Mouse (Mus musculus) stomach, embryonic 14.5 days (tissue): ENCODE data around the gene Lsamp. TPM values are rescaled to one million over a fixed set of nuclear protein-coding genes. Genes with fewer than 3 reads are reported as not detected.

Experiments used
- ATAC-seq: fragments of 200-750 bp; cut with Nextera tagmentation; 2 replicates; pipeline ENCODE4 v1.8.0; 2017; ENCODE audit warnings: low read depth, moderate TSS enrichment; ENCODE audit not compliant: insufficient number of reproducible peaks, insufficient read depth, low FRiP score
- H3K27ac ChIP-seq: fragments of 300-500 bp; sonication (generic); 2 replicates; pipeline ENCODE4 v1.5.1; 2014; ENCODE audit warnings: mild to moderate bottlenecking, low read length, moderate library complexity, mixed read lengths
- H3K27me3 ChIP-seq: fragments of 300-500 bp; sonication (generic); 2 replicates; pipeline ENCODE4 v1.6.1; 2014; ENCODE audit warnings: low read length, control low read depth, mixed read lengths; ENCODE audit not compliant: control insufficient read depth, insufficient read depth
- H3K36me3 ChIP-seq: fragments of 300-500 bp; sonication (generic); 2 replicates; pipeline ENCODE4 v1.6.1; 2014; ENCODE audit warnings: mild to moderate bottlenecking, control low read depth, low read length, moderate library complexity, mixed read lengths; ENCODE audit not compliant: control insufficient read depth, insufficient read depth
- H3K4me1 ChIP-seq: fragments of 300-500 bp; sonication (generic); 2 replicates; pipeline ENCODE4 v1.6.1; 2014; ENCODE audit warnings: low read length, control low read depth, mixed read lengths; ENCODE audit not compliant: control insufficient read depth, insufficient read depth
- H3K4me2 ChIP-seq: fragments of 300-500 bp; sonication (generic); replicated peaks from 2 replicates; pipeline ENCODE4 v1.6.1; 2014; ENCODE audit warnings: low read depth, low read length, control low read depth
- H3K4me3 ChIP-seq: fragments of 300-500 bp; sonication (generic); 2 replicates; pipeline ENCODE4 v1.5.1; 2014; ENCODE audit warnings: low read depth, low read length, control low read depth
- H3K9ac ChIP-seq: fragments of 300-500 bp; sonication (generic); replicated peaks from 2 replicates; pipeline ENCODE4 v1.6.1; 2014; ENCODE audit warnings: low read depth, mild to moderate bottlenecking, control low read depth, low read length, moderate library complexity, mixed read lengths
- H3K9me3 ChIP-seq: fragments of 300-500 bp; sonication (generic); 2 replicates; pipeline ENCODE4 v1.6.1; 2016; ENCODE audit warnings: low read depth, low read length, control low read depth; ENCODE audit not compliant: control insufficient read depth
- WGBS: fragments of 180-500 bp; shearing (Covaris S2); extraction: QIAGEN DNeasy Blood & Tissue Kit; methylation state at CpG from one replicate; pipeline ENCODE4 v1.1.7; 2014; 5-methylcytosine and 5-hydroxymethylcytosine counted together
- polyA plus RNA-seq: library from polyadenylated mRNA; unstranded; fragments of >200 nt; fragmentation: Nextera tagmentation; extraction: Ambion mirVana; gene quantifications from 2 replicates; pipeline ENCODE4 v1.2.1, GENCODE M21; 2014

Gene Lsamp
- polyA plus RNA-seq, 1 experiment from 2014 or later: 15.6 TPM

DNA sequence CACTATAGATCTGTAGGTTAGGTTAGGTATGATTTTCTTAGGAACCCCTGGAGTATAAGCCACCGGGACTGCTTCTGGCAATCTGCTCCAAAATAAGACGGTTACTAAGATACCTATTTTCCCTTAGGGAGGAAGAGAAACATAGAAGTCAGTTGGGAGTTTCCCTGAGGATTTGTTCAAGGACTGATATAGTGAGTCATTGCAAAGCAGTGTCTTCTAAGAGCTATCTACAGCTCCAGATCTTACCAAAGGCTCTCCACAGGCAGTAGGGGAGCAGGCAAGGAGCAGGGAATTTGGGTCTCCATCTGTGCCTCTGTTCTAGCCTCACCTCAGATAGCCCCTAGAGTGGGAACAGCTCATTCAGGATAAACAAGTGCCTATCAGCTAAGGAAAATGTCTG lies 2047.9 kb downstream of the Lsamp start:
- Histone ChIP-seq H3K4me3 (no peak overlapping the region), H3K9me3 (no peaks in the 10 kb centered on the region), H3K4me1 (no peaks in the 10 kb centered on the region), H3K9ac (no peak overlapping the region), H3K27me3 (no peaks in the 10 kb centered on the region), H3K36me3 (no peaks in the 10 kb centered on the region), H3K4me2 (no peak overlapping the region), H3K27ac (no peak overlapping the region)
- 90% methylated on average over 2 of the region's 2 CpGs for WGBS
- no peak for ATAC-seq

GRCm38 (mm10) chr16:42033449-42033848 lies 2049.3 kb downstream of the Lsamp start:
- no peaks in the 10 kb centered on the region for H3K27me3 ChIP-seq
- no peak overlapping the region for H3K27ac ChIP-seq
- 71% methylated on average over 2 of the region's 2 CpGs for WGBS
- H3K4me3 ChIP-seq: no peak overlapping the region
- no peaks in the 10 kb centered on the region for H3K9me3 ChIP-seq
- H3K4me1 ChIP-seq: no peaks in the 10 kb centered on the region
- no peak overlapping the region for H3K9ac ChIP-seq
- no peak for ATAC-seq
- H3K36me3 ChIP-seq: no peaks in the 10 kb centered on the region
- H3K4me2 ChIP-seq: no peak overlapping the region

DNA sequence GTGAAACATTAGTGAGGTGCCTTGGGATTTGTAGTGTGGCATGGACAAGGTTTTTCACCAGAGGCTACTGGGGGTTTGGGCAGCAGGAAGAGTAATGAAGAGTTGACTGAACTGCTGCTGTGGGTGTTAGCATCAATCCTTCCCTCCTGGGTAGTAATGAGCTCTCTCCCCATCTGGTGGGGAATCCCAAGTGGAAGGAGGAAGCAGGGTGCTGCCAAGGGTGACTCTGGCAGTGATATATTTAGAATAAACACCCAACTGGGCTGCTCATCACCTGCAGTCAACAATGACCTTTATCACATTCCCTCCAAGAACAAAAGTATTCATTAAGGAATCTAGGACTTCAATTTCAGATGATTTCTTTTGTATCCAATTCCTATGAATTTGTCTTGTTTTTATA lies 2064.0 kb downstream of the Lsamp start:
- no peaks in the 10 kb centered on the region for H3K36me3 ChIP-seq
- ATAC-seq: no peak
- no peaks in the 10 kb centered on the region for H3K9me3 ChIP-seq
- no peak overlapping the region for H3K4me2 ChIP-seq
- no peaks in the 10 kb centered on the region for H3K4me1 ChIP-seq
- H3K4me3 ChIP-seq: no peak overlapping the region
- H3K27ac ChIP-seq: no peak overlapping the region
- no peak overlapping the region for H3K9ac ChIP-seq
- no peaks in the 10 kb centered on the region for H3K27me3 ChIP-seq

GRCm38 (mm10) chr16:42059927-42060326 lies 2075.8 kb downstream of the Lsamp start:
- Histone ChIP-seq H3K36me3 (no peaks in the 10 kb centered on the region), H3K9me3 (no peaks in the 10 kb centered on the region), H3K4me3 (no peak overlapping the region), H3K9ac (no peak overlapping the region), H3K27ac (no peak overlapping the region), H3K27me3 (no peaks in the 10 kb centered on the region), H3K4me2 (no peak overlapping the region), H3K4me1 (no peaks in the 10 kb centered on the region)
- 67% methylated on average over 3 of the region's 3 CpGs for WGBS
- ATAC-seq: no peak

GRCm38 (mm10) chr16:42074325-42074724 lies 2090.2 kb downstream of the Lsamp start:
- ATAC-seq: no peak
- no peaks in the 10 kb centered on the region for H3K4me1 ChIP-seq
- H3K9me3 ChIP-seq: no peaks in the 10 kb centered on the region
- WGBS: 78% methylated on average over 3 of the region's 3 CpGs
- no peaks in the 10 kb centered on the region for H3K36me3 ChIP-seq
- H3K27me3 ChIP-seq: no peaks in the 10 kb centered on the region
- H3K9ac ChIP-seq: no peak overlapping the region
- no peak overlapping the region for H3K4me2 ChIP-seq
- H3K4me3 ChIP-seq: no peak overlapping the region
- no peak overlapping the region for H3K27ac ChIP-seq

GRCm38 (mm10) chr16:42079573-42079972 lies 2095.4 kb downstream of the Lsamp start:
- H3K4me1 ChIP-seq: no peaks in the 10 kb centered on the region
- H3K9me3 ChIP-seq: no peaks in the 10 kb centered on the region
- no peak overlapping the region for H3K4me2 ChIP-seq
- no peak for ATAC-seq
- no peak overlapping the region for H3K27ac ChIP-seq
- 72% methylated on average over 4 of the region's 4 CpGs for WGBS
- no peak overlapping the region for H3K4me3 ChIP-seq
- no peaks in the 10 kb centered on the region for H3K27me3 ChIP-seq
- H3K36me3 ChIP-seq: no peaks in the 10 kb centered on the region
- H3K9ac ChIP-seq: no peak overlapping the region

DNA sequence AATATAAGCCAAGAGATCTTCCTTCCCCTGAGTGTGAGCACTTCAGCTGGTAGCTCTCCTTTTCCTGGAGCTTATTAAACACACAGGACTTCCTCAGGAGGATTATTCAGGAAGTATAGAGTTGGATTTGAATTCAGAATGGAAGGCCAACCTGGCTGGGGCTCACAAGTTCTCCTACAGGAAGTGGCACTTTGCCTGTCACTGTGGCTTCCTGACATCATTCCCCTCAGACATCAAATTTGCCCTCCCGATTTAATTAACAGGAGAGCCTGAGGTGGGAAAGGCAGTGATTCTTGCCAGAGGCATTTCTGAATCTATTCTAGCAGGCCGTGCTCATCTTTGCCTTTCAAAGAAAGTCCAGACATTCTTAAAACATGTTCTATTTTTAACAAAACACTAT lies 2097.4 kb downstream of the Lsamp start:
- 61% methylated on average over 2 of the region's 2 CpGs for WGBS
- ATAC-seq: no peak

GRCm38 (mm10) chr16:42097510-42097909 lies 2113.3 kb downstream of the Lsamp start:
- 95% methylated on average over 1 of the region's 1 CpGs for WGBS
- no peaks in the 10 kb centered on the region for H3K27me3 ChIP-seq
- no peaks in the 10 kb centered on the region for H3K4me1 ChIP-seq
- H3K27ac ChIP-seq: no peak overlapping the region
- no peak overlapping the region for H3K4me2 ChIP-seq
- no peaks in the 10 kb centered on the region for H3K9me3 ChIP-seq
- ATAC-seq: no peak
- H3K36me3 ChIP-seq: no peaks in the 10 kb centered on the region
- no peak overlapping the region for H3K9ac ChIP-seq
- no peak overlapping the region for H3K4me3 ChIP-seq

More for the DNA sequence above, 2097.4 kb downstream of the Lsamp start:
- Histone ChIP-seq H3K27me3 (no peaks in the 10 kb centered on the region), H3K4me3 (no peak overlapping the region), H3K9me3 (no peaks in the 10 kb centered on the region), H3K4me2 (no peak overlapping the region), H3K36me3 (no peaks in the 10 kb centered on the region), H3K9ac (no peak overlapping the region), H3K27ac (no peak overlapping the region), H3K4me1 (no peaks in the 10 kb centered on the region)

DNA sequence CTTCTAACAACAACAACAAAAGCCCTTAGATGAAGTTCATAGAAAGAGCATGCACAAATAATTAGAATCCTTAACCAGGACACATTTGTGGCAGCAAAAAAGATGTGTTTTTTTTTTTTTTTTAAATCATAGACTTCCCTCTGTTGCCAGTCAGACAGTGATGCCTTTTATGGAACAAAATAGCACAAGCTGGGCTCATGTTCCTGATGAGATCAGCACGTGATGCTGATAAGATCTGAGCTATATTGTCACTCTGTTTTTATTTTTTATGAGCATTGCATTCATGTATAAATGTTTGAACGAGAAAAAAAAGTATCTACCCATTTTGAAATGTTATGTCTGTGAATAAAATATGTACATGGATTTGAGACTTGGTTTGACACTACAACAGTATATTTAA lies 2118.0 kb downstream of the Lsamp start:
- H3K27ac ChIP-seq: no peak overlapping the region
- H3K4me3 ChIP-seq: no peak overlapping the region
- H3K4me2 ChIP-seq: no peak overlapping the region
- H3K9me3 ChIP-seq: no peaks in the 10 kb centered on the region
- WGBS: 35% methylated on average over 2 of the region's 2 CpGs
- no peak overlapping the region for H3K9ac ChIP-seq
- no peaks in the 10 kb centered on the region for H3K36me3 ChIP-seq
- H3K4me1 ChIP-seq: no peaks in the 10 kb centered on the region
- no peak for ATAC-seq
- no peaks in the 10 kb centered on the region for H3K27me3 ChIP-seq
